Mouse (Mus musculus) forebrain, embryonic 10.5 days (tissue): ENCODE data around the gene Hist1h4a. TPM values are rescaled to one million over a fixed set of nuclear protein-coding genes. Genes with fewer than 3 reads are reported as not detected.
"Not testable (repeated sequence)": the region's sequence is repeated elsewhere in the genome, so short reads cannot be mapped to it uniquely, and the experiment has no call there.

Experiments
- DNase-seq: peaks from one replicate; pipeline ENCODE4 v3.0.0-alpha.2; 2017; ENCODE audit warnings: low spot score; ENCODE audit errors: extremely low spot score
- H3K27ac ChIP-seq: fragments of 300-500 bp; sonication (generic); 2 replicates; pipeline ENCODE4 v1.5.1; 2016; ENCODE audit warnings: mild to moderate bottlenecking
- H3K27me3 ChIP-seq: fragments of 300-500 bp; sonication (generic); 2 replicates; pipeline ENCODE4 v1.6.1; 2016; ENCODE audit warnings: mild to moderate bottlenecking; ENCODE audit not compliant: poor library complexity, severe bottlenecking
- H3K36me3 ChIP-seq: fragments of 300-500 bp; sonication (generic); replicated peaks from 2 replicates; pipeline ENCODE4 v1.6.1; 2016; ENCODE audit warnings: mild to moderate bottlenecking, moderate library complexity
- H3K4me1 ChIP-seq: fragments of 300-500 bp; sonication (generic); 2 replicates; pipeline ENCODE4 v1.6.1; 2016
- H3K4me3 ChIP-seq: fragments of 300-500 bp; sonication (generic); 2 replicates; pipeline ENCODE4 v1.5.1; 2016; ENCODE audit warnings: mild to moderate bottlenecking, moderate library complexity
- H3K9me3 ChIP-seq: fragments of 300-500 bp; sonication (generic); 2 replicates; pipeline ENCODE4 v1.6.1; 2016; ENCODE audit warnings: mild to moderate bottlenecking, moderate library complexity
- WGBS: fragments of 180-500 bp; shearing (Covaris S2); methylation state at CpG from one replicate; pipeline ENCODE4 v1.1.7; 2016; 5-methylcytosine and 5-hydroxymethylcytosine counted together
- polyA plus RNA-seq: library from polyadenylated mRNA; unstranded; fragments of >200 nt; fragmentation: Nextera tagmentation; extraction: Ambion mirVana; gene quantifications from 2 replicates; pipeline ENCODE4 v1.2.1, GENCODE M21; 2016

The Hist1h4a gene
- polyA plus RNA-seq, 1 experiment from 2014 or later: not detected

DNA sequence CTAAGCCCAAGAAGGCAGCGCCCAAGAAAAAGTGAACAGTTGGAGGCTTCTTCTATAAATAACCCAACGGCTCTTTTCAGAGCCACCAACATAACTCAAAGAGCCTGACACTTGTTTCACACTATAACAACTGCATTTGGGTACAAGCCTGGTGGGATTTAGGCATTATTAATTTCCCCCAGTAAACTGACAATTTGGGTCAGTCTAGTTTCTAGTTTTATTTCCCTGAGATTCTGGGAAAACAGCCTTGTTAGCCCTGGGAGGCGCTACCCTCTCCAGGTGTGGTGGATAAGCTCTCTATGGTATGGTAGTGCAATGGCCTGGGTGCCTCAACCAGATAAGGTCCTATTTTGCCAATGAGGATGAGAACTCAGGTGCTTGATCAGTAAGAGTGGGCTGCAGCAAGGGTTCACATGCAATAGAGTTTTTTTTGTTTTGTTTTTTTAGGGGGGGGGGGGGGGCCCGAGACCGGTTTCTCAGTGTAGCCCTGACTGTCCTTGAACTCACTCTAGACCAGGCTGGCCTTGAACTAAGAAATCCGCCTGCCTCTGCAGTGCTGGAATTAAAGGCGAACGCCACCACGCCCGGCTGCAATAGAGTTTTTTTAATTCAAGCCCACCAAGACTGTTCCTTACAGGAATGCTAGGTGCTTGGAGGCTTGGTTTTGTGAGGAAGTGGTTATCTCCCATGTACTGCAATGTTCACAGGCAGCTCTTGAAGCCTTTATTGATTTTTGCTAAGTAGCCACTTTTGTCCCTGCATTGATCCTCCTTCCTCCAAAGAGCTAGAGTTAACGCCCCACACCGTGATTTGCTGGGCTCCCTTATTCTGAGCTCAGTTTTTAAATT, 3.5 kb upstream of the Hist1h4a start:
- peak overlapping the region; percentile 91 for H3K27ac ChIP-seq
- WGBS: 33% methylated on average over 12 of the region's 12 CpGs

DNA sequence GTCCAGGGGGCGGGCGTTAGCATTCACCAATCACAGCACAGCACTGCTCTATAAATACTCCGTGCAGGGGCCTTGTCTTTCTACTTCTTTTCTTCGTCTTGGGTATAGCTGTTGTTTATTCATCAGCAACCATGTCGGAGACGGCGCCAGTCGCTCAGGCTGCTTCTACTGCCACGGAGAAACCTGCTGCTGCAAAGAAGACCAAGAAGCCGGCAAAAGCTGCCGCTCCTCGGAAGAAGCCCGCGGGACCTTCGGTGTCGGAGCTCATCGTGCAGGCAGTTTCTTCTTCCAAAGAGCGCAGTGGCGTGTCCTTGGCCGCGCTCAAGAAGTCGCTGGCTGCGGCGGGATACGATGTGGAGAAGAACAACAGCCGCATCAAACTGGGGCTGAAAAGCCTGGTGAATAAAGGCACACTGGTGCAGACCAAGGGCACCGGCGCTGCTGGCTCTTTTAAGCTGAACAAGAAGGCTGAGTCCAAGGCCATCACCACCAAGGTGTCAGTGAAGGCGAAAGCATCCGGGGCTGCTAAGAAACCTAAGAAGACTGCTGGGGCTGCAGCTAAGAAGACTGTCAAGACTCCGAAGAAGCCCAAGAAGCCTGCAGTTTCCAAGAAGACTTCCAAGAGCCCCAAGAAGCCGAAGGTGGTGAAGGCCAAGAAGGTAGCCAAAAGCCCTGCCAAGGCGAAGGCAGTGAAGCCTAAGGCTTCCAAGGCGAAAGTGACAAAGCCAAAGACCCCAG, 2.7 kb upstream of the Hist1h4a start, which contains the start of gene Hist1h1a:
Gene Hist1h1a (plus strand): TSS at position 81 of the 738 bp plus-strand sequence.
- Histone ChIP-seq H3K36me3 (no peaks in the 10 kb centered on the region), H3K4me1 (peaks cover 47% of the 10 kb centered on the region), H3K27ac (peak within 1 kb of the TSS; percentile 91), H3K9me3 (no peaks in the 10 kb centered on the region), H3K27me3 (no peaks in the 10 kb centered on the region), H3K4me3 (peak within 1 kb of the TSS; percentile 61)
- WGBS: 3% methylated on average over 34 of the region's 34 CpGs
- DNase-seq: peak; percentile 90

More for the DNA sequence above, 3.5 kb upstream of the Hist1h4a start:
- peaks cover 43% of the 10 kb centered on the region for H3K4me1 ChIP-seq
- peak; percentile 56 for DNase-seq
- no peaks in the 10 kb centered on the region for H3K36me3 ChIP-seq
- H3K9me3 ChIP-seq: no peaks in the 10 kb centered on the region
- peak overlapping the region; percentile 61 for H3K4me3 ChIP-seq
- no peaks in the 10 kb centered on the region for H3K27me3 ChIP-seq

DNA sequence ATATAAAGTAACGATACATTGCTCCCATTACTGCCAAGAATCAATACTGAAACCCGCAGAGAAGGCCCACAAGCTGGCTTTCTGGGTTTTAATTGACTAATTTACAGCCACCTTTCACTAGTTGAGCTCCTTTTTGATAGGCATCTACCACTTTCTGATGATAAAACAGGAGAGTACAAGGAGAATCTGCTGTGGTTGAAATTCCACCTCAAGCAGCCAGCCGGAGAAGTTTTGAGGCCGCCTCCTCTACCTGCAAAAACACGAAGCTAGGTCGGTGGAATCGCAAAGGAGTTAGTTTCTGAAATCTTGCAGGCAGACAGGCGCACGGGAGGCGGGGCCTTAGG, 2.2 kb upstream of the Hist1h4a start:
- Histone ChIP-seq H3K4me3 (peak overlapping the region; percentile 61), H3K27me3 (no peaks in the 10 kb centered on the region), H3K27ac (peak overlapping the region; percentile 91), H3K9me3 (no peaks in the 10 kb centered on the region), H3K36me3 (no peaks in the 10 kb centered on the region), H3K4me1 (peaks cover 52% of the 10 kb centered on the region)
- 0% methylated on average over 10 of the region's 10 CpGs for WGBS
- DNase-seq: no peak

DNA sequence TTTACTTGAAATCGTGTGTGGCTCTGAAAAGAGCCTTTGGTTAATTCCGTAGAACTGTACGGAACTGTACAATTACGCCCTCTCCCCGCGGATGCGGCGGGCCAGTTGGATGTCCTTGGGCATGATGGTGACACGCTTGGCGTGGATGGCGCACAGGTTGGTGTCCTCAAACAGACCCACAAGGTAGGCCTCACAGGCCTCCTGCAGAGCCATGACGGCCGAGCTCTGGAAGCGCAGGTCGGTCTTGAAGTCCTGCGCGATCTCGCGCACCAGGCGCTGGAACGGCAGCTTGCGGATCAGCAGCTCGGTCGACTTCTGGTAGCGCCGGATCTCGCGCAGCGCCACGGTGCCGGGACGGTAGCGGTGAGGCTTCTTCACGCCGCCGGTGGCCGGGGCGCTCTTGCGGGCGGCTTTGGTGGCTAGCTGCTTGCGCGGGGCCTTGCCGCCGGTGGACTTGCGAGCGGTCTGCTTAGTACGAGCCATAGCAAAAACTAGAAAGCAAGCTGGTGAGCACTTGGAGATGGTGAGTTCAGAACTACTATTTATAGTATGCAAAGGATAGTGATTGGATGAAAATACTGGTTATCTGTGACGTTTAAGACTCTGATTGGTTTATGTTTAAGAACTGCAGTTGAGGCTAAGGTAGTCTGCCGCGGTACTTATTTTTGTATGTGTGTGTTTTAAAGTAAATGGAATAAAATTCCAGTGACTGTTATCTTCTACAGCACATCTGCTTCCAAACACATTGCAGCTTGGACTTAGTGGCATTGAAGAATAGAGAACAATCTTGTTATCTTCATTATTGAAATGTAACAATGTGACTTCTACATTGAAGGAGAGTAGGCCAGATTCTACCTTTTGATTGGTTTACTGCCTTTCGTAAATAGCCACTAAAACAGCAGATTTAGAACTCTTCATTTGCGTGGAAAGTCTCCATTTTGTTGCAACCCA, 1.1 kb upstream of the Hist1h4a start, which contains the start of gene Hist1h3a:
Gene Hist1h3a (minus strand): TSS at position 516 of the 951 bp plus-strand sequence.
- peaks cover 63% of the 10 kb centered on the region for H3K4me1 ChIP-seq
- H3K4me3 ChIP-seq: peak within 1 kb of the TSS; percentile 61
- WGBS: under 1% methylated on average over 34 of the region's 52 CpGs
- DNase-seq: peak; percentile 73
- H3K27ac ChIP-seq: peak within 1 kb of the TSS; percentile 91
- not testable (repeated sequence) for H3K27me3 ChIP-seq, H3K36me3 ChIP-seq, H3K9me3 ChIP-seq

DNA sequence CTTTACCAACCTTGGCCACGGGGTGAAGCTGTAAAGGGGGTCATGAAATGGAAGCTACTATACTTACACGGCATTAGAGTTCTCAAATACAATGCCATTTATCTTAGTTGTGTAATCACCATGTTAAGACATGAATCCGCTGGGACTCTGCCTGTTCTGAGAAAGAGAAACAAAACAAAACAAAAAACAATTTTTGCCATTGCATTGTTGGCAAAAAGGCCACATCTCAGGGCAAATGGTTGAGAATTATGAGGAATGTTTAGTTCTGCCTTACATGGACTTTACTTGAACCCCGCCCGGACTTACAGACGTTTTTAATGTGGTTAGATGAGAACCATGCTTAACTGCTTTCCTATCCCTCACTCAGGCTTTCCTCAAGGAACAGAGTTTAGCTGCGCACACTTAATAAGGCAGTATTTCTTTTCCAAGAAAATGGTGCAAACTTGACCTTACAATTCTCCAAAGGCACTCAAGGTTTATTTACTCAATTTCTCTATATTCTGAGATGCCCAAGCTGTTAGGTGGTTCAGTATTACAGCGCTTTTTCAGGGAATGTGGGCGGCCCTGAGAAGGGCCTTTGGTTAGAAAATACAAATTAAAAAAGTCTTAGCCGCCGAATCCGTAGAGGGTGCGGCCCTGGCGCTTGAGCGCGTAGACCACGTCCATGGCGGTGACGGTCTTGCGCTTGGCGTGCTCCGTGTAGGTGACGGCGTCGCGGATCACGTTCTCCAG, 624 bp downstream of the Hist1h4a start:
- peak overlapping the region; percentile 61 for H3K4me3 ChIP-seq
- no peak for DNase-seq
- WGBS: 3% methylated on average over 23 of the region's 27 CpGs
- no peaks in the 10 kb centered on the region for H3K9me3 ChIP-seq
- peak overlapping the region; percentile 91 for H3K27ac ChIP-seq
- peaks cover 70% of the 10 kb centered on the region for H3K4me1 ChIP-seq
- H3K36me3 ChIP-seq: no peaks in the 10 kb centered on the region
- H3K27me3 ChIP-seq: no peaks in the 10 kb centered on the region

DNA sequence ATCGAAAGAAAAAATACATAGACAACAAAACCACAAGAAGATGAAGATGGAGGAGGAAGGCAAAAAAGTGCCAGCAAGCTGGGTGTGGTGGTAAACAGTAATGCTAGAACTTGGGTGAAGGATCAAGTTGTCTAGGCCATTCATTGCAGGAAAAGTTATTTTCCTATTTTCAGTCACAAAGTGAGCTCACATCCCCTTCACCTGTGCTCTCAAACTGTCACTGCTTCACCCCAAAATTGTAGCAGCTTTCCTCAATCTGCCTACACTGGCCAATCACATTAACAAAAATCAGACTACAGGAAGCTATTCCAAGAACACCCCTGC, 1.2 kb downstream of the Hist1h4a start:
- Histone ChIP-seq H3K4me3 (peak overlapping the region; percentile 61), H3K27ac (peak overlapping the region; percentile 91), H3K36me3 (no peaks in the 10 kb centered on the region), H3K4me1 (peaks cover 66% of the 10 kb centered on the region), H3K27me3 (no peaks in the 10 kb centered on the region), H3K9me3 (no peaks in the 10 kb centered on the region)
- peak; percentile 58 for DNase-seq
- 65% methylated on average over 1 of the region's 1 CpGs for WGBS

DNA sequence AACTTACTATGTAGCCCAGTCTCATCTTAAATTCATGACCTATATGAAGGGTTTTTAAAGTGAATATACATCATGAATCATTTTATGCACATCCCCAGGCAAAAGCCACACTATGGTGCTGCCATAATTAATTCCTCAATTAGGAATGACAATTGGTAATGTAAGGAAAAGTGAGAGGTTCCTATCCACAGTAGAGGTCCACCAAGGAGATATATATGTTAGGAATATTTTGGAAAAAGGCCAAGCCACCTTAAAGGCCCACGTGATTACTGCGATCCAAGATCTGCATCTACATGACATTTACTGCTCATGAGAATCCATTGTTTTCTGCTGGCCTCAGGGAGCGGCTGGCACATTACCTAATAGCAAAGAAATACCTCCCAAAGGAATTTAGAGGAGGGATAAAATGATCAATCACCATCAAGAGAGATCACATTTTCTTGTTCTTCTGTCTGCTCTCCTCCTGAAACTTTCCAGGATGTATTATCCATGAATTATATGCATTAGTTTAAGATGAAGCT, 1.7 kb downstream of the Hist1h4a start:
- no peaks in the 10 kb centered on the region for H3K9me3 ChIP-seq
- WGBS: 84% methylated on average over 3 of the region's 3 CpGs
- no peaks in the 10 kb centered on the region for H3K27me3 ChIP-seq
- H3K4me1 ChIP-seq: peaks cover 61% of the 10 kb centered on the region
- H3K36me3 ChIP-seq: no peaks in the 10 kb centered on the region
- DNase-seq: no peak
- no peak overlapping the region for H3K4me3 ChIP-seq
- peak overlapping the region; percentile 91 for H3K27ac ChIP-seq

DNA sequence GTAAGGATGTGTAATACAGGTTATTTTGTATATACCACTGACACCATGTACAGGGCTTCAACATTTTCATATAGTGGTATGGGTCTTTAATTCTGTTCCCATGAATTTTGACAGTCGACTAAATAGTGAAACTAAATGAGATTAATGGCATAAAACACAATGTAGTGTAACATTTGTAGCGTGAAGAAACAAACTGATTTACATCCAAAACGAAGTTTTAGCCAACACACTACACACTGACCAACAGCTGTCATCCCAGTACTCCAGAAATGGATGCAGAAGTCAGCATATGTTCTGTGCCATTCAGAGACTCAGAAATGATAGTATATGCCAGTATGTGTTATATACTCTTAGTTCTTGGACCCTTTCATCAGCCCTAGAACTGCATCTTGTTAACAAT, 3.1 kb downstream of the Hist1h4a start:
- WGBS: 58% methylated on average over 3 of the region's 3 CpGs
- Histone ChIP-seq H3K4me1 (peaks cover 57% of the 10 kb centered on the region), H3K27ac (peak overlapping the region; percentile 91), H3K4me3 (peak overlapping the region; percentile 54), H3K36me3 (no peaks in the 10 kb centered on the region), H3K27me3 (no peaks in the 10 kb centered on the region), H3K9me3 (no peaks in the 10 kb centered on the region)
- no peak for DNase-seq

DNA sequence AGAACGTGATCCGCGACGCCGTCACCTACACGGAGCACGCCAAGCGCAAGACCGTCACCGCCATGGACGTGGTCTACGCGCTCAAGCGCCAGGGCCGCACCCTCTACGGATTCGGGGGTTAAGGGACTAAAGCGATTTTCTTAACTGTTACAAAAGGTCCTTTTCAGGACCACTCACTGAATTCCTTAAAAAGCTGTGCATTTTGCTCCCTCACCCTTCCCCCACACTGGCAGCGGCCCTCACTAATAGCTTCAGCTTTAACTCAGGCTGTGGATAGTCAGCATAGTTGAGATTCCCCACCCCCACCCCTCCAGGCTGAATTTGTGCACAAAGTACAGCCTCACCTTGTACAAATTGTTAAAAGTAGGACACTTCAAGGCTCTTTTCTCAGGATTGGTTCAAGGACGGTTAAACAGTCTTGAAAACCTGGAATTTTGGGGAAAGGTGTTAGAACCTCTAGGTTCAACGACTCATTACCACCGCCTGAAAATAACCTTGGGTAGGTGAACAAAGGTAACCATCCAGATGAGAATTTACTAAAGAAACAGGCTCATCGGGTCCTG, 3.7 kb downstream of the Hist1h4a start:
- WGBS: 1% methylated on average over 19 of the region's 23 CpGs
- Histone ChIP-seq H3K27ac (peak overlapping the region; percentile 91), H3K36me3 (no peaks in the 10 kb centered on the region), H3K4me1 (peaks cover 55% of the 10 kb centered on the region), H3K27me3 (no peaks in the 10 kb centered on the region), H3K9me3 (no peaks in the 10 kb centered on the region), H3K4me3 (peak overlapping the region; percentile 54)
- peak; percentile 62 for DNase-seq

DNA sequence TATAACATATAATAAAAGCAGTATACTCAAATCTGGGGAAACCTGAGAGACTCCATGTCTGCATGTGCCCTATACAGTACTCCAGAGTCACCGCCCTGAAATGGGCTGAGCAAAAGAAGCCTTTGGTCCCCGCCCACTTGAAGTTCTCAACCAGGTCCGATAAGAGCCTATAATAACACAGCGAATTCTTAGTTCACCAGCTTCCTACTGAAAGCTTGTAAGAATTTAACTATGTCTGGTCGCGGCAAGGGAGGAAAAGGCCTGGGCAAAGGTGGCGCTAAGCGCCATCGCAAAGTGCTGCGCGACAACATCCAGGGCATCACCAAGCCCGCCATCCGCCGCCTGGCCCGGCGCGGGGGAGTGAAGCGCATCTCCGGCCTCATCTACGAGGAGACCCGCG, 4.2 kb downstream of the Hist1h4a start, which contains the start of gene Hist1h4b:
Gene Hist1h4b (plus strand): TSS at position 224 of the 400 bp plus-strand sequence.
- H3K36me3 ChIP-seq: no peaks in the 10 kb centered on the region
- H3K4me3 ChIP-seq: peak within 1 kb of the TSS; percentile 54
- H3K27ac ChIP-seq: peak within 1 kb of the TSS; percentile 91
- DNase-seq: peak; percentile 91
- WGBS: 0% methylated on average over 20 of the region's 22 CpGs
- no peaks in the 10 kb centered on the region for H3K9me3 ChIP-seq
- H3K4me1 ChIP-seq: peaks cover 54% of the 10 kb centered on the region
- H3K27me3 ChIP-seq: no peaks in the 10 kb centered on the region

DNA sequence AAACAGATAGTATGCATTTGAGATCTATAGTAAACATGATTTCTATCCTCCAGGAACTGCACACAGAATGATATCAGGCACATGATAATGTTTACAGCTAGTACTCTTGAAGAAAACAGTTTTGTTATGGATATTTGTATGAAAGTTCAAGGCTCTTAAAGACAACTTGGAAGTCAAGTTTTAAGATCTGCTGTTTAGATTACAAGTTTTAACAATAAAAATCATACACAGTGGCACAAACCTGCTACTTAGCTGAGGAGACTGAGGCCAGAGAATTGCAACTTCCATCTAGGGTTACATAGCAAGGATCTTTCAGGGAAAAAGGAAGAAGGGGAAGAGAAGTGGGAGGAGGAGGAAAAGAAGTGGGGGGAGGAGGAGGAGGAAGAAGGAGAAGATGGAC, 6.0 kb downstream of the Hist1h4a start:
- H3K9me3 ChIP-seq: no peaks in the 10 kb centered on the region
- H3K4me3 ChIP-seq: no peak overlapping the region
- no peaks in the 10 kb centered on the region for H3K36me3 ChIP-seq
- H3K4me1 ChIP-seq: peaks cover 46% of the 10 kb centered on the region
- no peaks in the 10 kb centered on the region for H3K27me3 ChIP-seq
- peak overlapping the region; percentile 91 for H3K27ac ChIP-seq
- no peak for DNase-seq
